Mouse (Mus musculus) spleen, embryonic (tissue): ENCODE measurements around the gene Cap2.

Source experiments
- CTCF ChIA-PET: fragments of 350-600 bp; sonication (Branson Sonifier 250); formaldehyde crosslinking; loops from one replicate; lab custom pipeline; 2022; lab: Charles Lee

Gene Cap2

DNA sequence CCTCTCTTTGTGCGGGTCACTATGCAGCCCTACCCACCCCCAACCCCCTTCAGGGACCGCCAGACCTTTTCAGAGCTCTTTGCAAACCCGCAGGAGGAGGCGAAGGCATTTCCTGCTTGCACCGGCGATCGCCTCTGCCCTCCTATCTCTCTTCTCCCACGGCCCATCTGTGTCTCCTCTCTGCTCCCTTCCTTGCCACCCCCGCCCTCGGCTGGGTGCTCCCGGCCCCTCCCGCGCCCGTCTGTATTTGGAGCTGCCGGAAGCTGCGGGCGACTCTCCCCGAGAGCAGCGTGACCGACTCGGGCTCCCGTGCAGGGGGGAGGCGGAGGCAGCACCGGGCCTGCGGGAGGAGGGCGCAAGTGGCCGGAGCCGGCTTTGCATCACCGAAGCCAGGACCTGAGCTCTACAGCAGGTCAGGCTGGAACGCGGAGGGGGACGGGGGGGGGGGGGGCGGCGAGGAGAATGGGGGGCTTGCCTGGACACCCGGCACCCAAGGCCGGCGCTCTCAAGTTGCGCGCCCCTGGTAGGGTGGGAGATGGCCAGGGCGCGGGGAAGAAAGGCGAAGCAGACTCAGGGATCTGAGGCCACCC is at the start of gene Cap2:
TSS of gene Cap2 (plus strand) at position 49 of the 590 bp plus-strand sequence.
- CTCF ChIA-PET, result interaction anchor here (0.6 kb wide), 1 partner anchor 400 kb away, joined by 3 read pairs; no protein-coding TSS in a partner anchor

DNA sequence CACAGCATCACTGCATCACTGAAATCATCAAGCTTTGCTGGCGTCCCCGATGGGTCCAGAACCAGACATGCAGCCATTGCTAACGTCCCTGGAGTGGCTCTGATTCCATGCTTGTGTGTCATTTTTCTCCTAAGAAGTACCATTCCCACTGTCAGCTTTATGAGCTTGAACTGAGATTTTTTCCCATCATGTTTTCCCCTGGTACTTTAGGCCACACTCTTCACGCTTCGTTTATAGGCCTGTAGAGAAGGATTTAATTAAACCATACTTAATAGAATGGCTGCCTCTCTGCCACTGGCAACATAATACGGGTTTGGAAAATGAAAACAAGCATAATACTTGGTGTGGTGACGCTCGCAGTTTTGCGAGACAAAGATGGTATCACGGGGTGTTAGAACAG is 42.1 kb upstream of the Cap2 start:
- CTCF ChIA-PET, result no interaction called here

DNA sequence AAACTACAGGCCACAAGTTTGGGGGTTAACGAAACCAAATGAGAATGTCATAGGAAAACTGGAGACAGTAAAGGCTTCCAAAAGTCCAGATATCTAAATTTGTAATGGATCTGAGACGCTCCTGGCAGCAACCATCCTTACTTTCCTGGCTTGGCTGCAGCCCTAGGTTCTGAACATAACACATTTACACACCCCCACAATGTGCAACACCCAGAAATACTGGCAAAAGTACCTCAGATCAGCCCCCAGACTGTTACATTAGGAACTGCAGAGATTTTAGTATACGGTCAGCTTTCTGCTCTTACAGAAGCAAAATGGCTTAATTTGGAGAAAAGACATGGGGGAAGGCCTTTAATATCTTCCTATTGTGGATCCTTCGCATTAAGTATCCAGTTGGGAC is 39.4 kb upstream of the Cap2 start:
- CTCF ChIA-PET, result interaction anchor here (0.6 kb wide), 1 partner anchor 189 kb away, joined by 5 read pairs; no protein-coding TSS in a partner anchor

DNA sequence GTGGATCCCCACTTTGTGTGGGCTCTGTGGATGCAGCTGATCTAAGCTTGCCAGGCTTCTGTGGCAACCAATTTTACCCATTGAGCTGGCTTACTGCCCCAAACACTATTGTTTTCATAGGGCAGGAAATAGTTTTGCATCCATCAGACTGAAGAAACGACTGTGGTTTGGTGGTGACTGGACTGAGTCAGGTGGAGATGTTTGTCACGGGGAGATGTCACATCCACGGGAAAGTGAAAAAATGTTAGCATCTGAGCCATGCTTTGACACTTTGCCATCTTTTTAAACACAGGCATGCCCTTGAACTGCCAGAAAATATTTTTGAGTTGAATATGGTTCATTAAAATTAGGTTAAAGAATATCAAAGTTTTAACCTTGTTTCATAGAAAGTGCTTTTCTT is 37.9 kb upstream of the Cap2 start:
- CTCF ChIA-PET, result no interaction called here

DNA sequence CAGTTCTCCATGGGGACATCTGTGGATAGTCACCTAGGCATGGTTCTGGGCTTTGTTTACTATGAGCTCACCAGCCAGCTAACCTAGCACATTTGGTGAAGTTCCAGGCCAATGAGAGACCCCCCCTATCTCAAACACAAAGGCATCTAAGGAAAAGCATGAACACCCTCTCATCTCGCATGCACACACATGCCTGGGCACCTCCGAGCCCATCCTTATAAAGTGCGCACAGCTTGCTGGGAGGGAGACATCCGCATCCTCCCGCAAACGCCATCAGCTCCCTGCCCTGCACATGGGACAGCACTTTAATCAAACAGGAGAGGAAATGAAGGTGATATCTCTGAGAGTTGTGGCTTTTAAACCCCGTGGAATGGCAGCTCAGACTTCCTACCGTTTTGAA is 33.4 kb upstream of the Cap2 start:
- CTCF ChIA-PET, result no interaction called here

DNA sequence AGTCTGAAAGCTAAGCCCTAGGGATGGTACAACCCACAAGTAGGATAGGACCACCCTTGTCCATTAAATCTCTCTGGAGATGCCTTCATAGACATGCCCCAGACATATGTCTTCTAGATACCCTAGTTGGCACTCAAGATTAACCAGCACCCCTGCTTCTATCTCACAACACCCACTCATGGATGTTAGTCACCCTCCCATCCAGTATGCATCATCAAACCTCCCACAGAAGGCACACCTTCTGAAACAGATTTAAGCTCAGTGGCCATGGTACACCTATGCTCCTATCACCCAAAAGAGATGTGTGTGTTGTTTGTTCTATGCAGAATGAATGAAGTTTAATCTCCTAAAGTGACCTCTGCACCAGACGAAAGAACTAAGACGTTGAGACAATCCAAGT is 32.1 kb upstream of the Cap2 start:
- CTCF ChIA-PET, result interaction anchor here (0.6 kb wide), 1 partner anchor 533 kb away, joined by 4 read pairs; no protein-coding TSS in a partner anchor

DNA sequence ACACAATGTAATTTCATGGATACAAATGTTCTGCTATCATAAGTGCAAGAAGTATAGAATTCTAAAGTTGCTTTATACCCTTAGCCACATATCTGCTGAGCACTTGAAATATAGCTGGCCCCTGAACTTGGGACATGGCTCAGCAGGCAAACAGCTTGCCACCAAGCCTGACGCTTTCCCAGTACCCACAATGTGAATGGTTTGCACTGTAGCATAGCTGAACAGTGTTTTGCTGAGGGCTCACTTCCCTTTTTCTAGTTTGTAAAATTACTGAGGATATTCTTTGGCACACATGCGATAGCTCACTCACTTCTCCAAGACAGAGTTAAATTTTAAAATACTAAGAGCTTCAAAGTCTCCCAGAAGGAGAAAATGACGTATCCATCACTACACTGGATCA is 20.4 kb upstream of the Cap2 start:
- CTCF ChIA-PET, result no interaction called here

DNA sequence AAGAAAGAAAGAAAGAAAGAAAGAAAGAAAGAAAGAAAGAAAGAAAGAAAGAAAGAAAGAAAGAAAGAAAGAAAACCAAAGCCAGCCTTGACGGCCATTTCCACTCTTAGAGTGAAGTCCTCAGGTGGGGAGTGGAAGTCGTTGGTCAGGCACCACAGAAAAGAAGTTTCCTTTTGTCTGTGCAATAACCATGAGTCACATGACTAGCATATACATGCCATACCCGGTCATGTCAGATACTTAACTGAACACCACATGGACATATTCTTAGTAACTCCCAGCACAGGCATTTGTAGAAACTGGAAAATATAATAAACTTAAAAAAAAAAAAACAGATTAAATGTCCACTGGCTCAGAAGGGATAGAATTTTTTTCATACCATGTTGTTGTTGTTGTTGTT is 16.0 kb upstream of the Cap2 start:
- CTCF ChIA-PET, result no interaction called here

DNA sequence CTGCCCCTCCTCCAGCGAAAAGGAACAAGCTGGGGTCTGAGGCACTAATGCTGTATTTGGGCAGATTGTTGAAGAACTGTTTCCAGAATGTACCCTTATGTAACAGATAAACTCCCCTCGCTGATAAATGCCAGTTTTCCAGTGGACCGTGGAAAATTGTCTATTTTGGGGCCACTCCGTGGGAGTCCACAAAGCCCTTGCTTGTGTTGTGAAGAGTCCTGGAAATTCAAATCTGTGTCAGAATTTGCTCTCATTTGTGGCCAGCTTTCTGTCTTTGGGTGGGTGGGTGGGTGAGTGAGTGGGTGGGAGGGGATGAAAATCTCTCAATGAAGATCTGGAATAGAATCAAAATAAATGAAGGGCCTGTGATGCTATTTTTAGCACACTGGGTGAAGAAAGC is 13.5 kb upstream of the Cap2 start:
- CTCF ChIA-PET, result interaction anchor here (0.6 kb wide), 1 partner anchor 44 kb away, joined by 4 read pairs; no protein-coding TSS in a partner anchor

DNA sequence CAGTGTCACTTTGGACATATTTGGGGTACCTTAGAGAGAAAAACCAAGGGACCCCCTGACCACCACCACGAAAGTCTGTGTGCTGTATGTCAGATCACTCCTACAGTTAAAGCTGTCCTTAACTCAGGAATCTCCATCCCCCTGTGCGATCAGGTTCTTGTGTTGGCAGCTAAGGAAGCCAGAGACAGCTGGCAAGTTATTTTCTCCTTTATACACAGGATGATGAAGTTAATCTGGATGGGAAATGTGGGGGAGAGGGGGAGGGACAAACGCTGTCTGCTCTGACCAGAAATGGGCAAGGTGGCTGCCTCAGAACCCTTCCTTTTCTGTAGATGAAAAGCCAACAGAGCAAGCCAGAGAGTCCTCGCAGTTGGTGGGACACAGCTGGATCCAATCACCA is 11.0 kb upstream of the Cap2 start:
- CTCF ChIA-PET, result no interaction called here

DNA sequence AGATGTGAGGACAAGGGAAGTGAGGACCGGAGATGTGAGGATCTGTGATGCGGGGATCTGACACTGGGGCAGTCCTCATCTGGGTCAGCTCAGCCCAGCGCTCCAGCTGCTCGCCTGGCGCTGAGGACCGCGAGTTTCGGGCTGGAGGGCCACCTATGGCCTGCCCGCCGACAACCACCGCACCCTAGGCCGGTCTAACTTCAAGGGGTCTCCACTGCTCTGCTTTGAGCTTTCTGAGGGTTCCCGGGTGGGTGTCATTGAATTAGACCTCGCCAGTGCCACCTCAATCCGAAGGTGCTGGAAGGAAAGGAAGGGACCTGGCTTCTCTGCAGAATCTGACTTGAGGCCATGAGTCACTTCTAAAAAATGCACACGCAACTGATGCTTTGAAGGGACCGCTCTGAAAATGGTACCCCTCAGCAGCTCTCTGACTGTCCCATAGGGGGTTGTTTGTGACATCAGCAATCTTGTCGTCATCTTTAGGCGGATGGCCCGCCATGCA is 793 bp downstream of the Cap2 start:
- CTCF ChIA-PET, result no interaction called here

DNA sequence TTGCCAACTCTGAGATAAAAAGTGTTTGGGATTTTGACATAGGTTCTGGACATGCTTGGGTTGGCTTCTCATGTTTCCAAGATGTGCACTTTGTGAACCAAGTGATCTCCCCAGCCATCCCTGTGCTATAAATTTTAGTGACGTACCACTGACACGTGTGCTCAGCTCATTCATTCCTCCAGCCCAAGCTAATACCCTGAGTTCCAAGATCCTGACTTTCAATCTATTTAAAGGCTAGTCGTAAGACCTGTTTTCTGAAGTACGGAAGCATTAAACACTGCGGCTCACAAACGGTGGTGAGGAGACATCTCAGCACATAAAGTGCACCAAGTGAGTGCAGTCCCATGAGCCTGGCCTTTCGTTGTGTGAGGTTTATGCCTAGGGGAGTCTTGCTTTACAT is 6.3 kb downstream of the Cap2 start:
- CTCF ChIA-PET, result no interaction called here

DNA sequence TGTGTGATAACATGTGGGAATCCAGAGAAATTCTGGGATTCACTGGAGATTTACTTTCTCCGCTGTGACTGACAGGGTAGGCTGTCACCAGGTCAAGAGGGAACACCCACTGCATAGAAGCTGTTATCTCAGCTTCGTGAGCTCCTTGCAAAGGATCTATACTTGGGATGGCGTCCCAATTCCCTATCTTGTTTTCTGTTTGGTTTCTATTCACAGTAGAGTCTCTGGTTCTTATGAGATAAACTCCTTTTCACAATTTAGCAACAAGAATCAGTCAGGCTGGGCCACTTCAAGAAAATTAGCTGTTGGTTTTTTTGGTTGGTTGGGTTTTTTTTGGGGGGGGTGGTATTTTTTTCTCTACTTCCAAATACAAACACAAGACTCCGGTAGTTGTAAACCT is 7.2 kb downstream of the Cap2 start:
- CTCF ChIA-PET, result no interaction called here

DNA sequence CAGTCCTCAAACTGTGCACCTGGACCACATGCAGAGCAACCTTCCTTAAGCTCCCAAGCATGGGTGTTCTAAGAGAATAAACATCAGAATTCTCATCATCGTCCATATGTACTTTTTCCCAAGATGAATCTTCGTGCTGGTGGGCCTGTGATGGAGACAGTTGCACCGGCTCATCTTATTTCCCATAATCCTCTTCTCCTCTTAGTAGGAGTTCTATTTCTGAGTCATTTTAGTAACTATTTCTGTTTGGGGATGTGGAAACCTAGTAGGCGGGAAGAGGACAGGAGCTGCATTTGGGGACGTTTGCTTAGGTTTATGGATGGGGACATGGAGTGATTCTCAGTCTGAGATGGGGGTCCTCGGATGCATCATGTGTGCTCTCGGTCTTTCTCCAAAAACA is 8.8 kb downstream of the Cap2 start:
- CTCF ChIA-PET, result no interaction called here

DNA sequence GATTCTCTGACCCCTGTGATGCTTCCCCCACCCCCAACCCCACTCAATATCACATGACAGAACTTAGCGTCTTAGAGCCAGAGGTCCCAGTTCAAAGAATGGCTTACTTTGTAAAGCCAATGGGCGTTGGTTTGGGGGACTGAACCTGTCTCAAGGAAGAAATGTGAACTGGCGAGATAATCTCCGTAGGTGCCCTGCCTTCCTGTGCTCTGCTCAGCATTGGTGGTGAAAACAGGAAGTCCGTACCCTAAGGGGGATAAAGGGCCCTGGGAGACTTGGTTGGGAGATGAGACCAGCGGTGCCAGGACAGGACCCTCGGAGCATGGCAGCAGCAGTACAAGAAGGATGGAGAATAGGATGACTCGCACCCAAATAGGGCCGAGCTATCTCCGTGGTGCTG is 12.8 kb downstream of the Cap2 start:
- CTCF ChIA-PET, result no interaction called here

DNA sequence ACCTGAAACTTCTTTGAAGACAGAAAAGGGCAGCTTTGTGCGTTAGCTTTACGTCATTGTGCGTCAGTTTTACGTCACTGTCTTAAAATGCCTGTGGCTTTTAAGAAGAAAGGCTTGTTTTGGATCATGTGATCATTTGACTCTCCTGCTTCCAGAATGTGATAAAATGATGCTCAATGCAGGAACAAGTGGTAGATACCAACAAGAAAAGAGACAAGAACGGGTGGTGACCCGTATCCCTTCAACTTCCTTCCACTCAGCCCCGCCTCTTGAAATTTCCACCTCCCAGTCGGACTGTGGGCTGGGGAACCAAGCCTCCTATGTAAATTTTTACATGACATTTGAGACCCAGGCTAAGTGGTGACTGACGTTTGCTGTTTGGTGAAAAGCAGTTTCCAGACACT is 13.5 kb downstream of the Cap2 start:
- CTCF ChIA-PET, result no interaction called here

DNA sequence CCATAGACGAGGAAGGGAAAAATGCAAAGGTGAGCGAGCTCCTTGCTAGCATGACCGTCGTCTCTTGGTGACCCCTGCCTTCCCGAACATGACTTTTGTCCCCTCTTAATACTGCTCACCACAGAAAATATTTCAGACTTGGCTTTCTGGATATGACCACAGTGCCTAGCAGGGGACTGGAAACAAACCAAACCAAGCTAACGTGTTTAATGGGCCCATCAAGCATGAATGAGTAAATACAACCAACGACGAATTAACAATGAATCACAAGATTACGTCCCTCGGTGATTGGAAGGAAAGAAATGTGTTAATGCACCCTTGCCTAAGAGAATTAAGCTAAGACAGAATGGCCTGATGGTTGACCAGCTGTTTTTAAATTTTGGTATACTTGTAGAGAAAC is 13.9 kb downstream of the Cap2 start:
- CTCF ChIA-PET, result no interaction called here

DNA sequence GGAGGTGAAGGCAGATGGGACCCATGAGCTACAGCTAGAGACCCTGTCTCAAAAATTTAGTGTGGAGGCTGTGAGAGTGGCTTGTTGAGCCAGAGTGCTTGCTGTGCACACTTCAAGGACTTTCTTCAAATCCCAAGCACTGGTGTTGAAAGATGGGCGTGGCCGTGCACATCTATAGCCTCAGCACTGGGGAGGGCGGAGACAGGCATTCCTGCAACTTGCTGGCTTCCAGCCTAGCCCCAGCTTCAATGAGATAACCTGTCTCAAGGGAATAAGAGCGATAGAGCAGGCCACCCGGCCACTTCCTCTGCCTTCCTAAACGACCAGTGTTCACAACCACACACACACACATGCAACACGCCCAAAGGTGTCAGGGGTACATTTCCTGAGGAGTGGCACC is 14.5 kb downstream of the Cap2 start:
- CTCF ChIA-PET, result no interaction called here

DNA sequence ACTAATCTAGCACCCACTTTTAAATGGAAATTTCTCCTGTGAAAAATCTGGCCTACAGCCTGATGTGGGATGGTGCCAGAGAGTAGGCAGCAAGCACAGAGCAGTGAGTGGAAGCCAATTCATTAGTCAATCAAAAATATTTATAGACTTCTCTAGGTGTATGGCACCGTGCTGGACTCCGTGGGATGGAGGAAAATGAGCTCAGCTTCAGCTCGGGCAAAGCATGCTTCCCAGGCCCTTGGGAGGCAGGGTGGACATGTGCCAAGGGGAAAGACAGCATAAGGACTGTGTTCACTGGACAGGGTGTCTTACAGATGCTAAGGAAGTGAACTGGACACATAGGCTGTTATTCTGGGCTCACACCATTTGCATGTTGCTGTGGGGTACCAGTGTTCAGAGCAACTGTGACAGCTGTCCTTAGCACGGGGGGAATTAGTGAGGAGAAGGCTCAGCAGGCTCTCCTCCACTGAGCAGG is 15.6 kb downstream of the Cap2 start:
- CTCF ChIA-PET, result no interaction called here

DNA sequence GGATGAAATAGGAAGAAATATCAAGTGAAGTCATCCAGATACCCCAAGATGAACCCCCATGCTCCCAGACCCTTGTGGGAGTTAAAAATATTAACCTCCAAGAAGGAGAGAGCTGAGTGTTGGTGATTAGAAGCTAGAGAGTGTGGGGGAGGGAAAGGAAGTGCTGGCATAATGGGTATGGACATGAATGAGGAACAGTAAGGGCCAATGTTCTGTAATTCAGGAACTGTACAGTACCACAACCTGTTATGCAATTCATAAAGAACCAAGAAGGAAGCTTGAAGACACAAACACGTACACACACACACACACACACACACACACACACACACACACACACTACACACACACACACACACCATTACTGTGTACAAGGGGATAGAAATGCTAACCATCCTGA is 19.8 kb downstream of the Cap2 start:
- CTCF ChIA-PET, result no interaction called here

DNA sequence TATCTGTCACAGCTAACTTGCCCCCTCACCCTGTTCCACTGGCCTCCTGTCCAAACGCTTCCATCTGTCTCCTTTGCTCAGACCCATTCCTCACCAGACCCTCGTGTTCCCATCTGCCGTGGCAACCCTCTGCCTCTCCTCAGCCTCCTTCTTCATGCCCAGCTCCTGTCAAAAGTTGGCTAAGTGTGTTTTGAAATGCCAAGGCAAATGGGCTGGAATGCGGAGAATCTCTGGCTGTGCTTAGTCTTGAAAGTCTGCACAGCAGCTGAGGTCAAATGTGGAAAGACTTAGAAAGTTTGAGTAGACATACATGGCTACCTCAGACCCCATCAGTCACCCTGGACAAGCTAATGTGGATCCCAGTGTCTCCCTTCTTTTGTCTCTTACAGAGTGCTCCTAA is 21.1 kb downstream of the Cap2 start:
- CTCF ChIA-PET, result no interaction called here

DNA sequence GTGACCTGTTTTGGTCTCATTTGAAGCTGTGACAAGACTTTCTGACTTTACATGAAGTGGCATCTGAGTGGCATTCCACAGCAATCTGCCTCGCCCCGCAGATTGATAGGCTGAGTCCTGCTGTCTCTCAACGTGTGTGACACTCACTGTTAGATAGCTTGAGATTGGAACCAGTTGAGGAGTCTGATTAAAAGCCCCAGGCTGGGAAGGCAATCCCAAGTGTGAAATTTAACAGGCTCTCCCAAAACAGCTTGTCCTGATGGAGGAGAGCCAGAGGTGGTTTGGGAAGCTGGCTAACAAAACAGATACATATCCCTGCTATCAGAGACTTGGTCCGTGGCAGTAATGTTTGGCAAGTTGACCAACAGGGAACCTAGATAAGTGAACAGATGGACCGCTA is 21.6 kb downstream of the Cap2 start:
- CTCF ChIA-PET, result no interaction called here

DNA sequence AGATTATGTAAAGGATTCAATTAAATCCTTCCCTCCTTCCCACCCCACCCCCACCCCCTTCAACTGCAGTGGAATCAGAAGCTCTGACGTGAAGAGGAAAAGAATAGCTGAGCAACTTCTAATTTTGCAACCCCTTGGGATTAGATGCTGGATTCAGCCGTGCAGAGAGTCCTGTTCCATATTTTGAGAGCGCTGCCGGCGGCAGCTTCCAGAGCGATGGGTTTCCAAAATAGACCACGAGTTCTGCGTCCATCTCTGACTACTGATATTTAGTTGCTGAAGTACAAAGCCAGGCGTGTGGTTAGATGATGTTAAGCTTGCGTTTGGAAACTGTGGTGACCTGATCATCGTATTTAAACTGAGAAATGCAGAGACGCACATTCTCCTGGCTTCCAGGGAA is 22.1 kb downstream of the Cap2 start:
- CTCF ChIA-PET, result no interaction called here
